Mouse (Mus musculus) hindbrain, embryonic 11.5 days (tissue): ENCODE results near the gene Nkain1. TPM values are rescaled to one million over a fixed set of nuclear protein-coding genes. Genes with fewer than 3 reads are reported as not detected.

Source experiments
- ATAC-seq: fragments of 200-750 bp; cut with Nextera tagmentation; 2 replicates; pipeline ENCODE4 v1.8.0; 2017; ENCODE audit warnings: mild to moderate bottlenecking, moderate TSS enrichment, moderate library complexity; ENCODE audit not compliant: low FRiP score
- DNase-seq: peaks from one replicate; pipeline ENCODE4 v3.0.0-alpha.2; 2015; ENCODE audit warnings: low spot score
- H3K27ac ChIP-seq: fragments of 300-500 bp; sonication (generic); 2 replicates; pipeline ENCODE4 v1.5.1; 2014; ENCODE audit warnings: mild to moderate bottlenecking, low read depth, low read length
- H3K27me3 ChIP-seq: fragments of 300-500 bp; sonication (generic); 2 replicates; pipeline ENCODE4 v1.6.1; 2014; ENCODE audit warnings: mild to moderate bottlenecking, low read length, moderate library complexity, mixed read lengths; ENCODE audit not compliant: control insufficient read depth, insufficient read depth
- H3K36me3 ChIP-seq: fragments of 300-500 bp; sonication (generic); 2 replicates; pipeline ENCODE4 v1.6.1; 2014; ENCODE audit warnings: mild to moderate bottlenecking, low read length, moderate library complexity, mixed read lengths; ENCODE audit not compliant: control insufficient read depth, insufficient read depth
- H3K4me1 ChIP-seq: fragments of 300-500 bp; sonication (generic); replicated peaks from 2 replicates; pipeline ENCODE4 v1.6.1; 2014; ENCODE audit warnings: low read length, mixed read lengths; ENCODE audit not compliant: control insufficient read depth, insufficient read depth
- H3K4me2 ChIP-seq: fragments of 300-500 bp; sonication (generic); replicated peaks from 2 replicates; pipeline ENCODE4 v1.6.1; 2014; ENCODE audit warnings: mild to moderate bottlenecking, low read depth, low read length
- H3K4me3 ChIP-seq: fragments of 300-500 bp; sonication (generic); 2 replicates; pipeline ENCODE4 v1.5.1; 2014; ENCODE audit warnings: low read depth, low read length
- H3K9ac ChIP-seq: fragments of 300-500 bp; sonication (generic); 2 replicates; pipeline ENCODE4 v1.6.1; 2014; ENCODE audit warnings: low read depth, low read length
- H3K9me3 ChIP-seq: fragments of 300-500 bp; sonication (generic); 2 replicates; pipeline ENCODE4 v1.6.1; 2016; ENCODE audit warnings: low read length; ENCODE audit not compliant: control insufficient read depth
- WGBS: fragments of 180-500 bp; shearing (Covaris S2); extraction: QIAGEN DNeasy Blood & Tissue Kit; methylation state at CpG from one replicate; pipeline ENCODE4 v1.1.7; 2014; 5-methylcytosine and 5-hydroxymethylcytosine counted together
- polyA plus RNA-seq: library from polyadenylated mRNA; unstranded; fragments of >200 nt; fragmentation: Nextera tagmentation; extraction: Ambion mirVana; gene quantifications from 2 replicates; pipeline ENCODE4 v1.2.1, GENCODE M21; 2014

The Nkain1 gene
- polyA plus RNA-seq, 1 experiment from 2014 or later, result 21.6 TPM

DNA sequence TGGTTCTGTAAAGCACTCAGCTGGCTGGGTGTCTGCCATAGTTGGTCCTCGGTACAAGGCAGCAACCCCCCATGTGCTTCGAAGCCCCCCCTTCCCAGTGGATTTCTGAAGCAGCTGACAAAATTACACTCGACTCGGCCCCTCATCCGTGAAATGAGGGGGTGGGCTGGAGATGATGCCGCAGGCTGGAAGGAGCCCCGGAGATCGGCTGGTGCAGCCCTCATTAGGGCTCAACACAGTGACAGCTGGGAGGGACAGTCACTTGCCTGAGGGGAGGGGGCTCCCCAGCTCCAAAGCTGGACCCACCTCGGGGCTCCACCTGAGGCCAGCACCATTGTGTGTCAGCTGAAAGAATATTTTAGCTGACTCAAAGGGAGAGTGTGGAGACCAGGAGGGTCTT, 29.6 kb downstream of the Nkain1 start:
- Histone ChIP-seq H3K9me3 (no peaks in the 10 kb centered on the region), H3K27me3 (no peaks in the 10 kb centered on the region), H3K4me1 (peaks cover 25% of the 10 kb centered on the region), H3K4me2 (0 out of 2 replicates have a peak overlapping the region, but pooled peaks have one; percentile 1), H3K36me3 (no peaks in the 10 kb centered on the region), H3K4me3 (no peak overlapping the region), H3K27ac (peak overlapping the region; percentile 91), H3K9ac (peak overlapping the region; percentile 21; the same call in 1 of the 2 replicates)
- 23% methylated on average over 9 of the region's 9 CpGs for WGBS
- peak; percentile 65 for DNase-seq
- ATAC-seq, result peak; percentile 65

GRCm38 (mm10) chr4:130543121-130543520, 30.9 kb downstream of the Nkain1 start:
- Histone ChIP-seq H3K4me1 (peaks cover 20% of the 10 kb centered on the region), H3K4me3 (no peak overlapping the region), H3K27me3 (no peaks in the 10 kb centered on the region), H3K27ac (peak overlapping the region; percentile 91), H3K4me2 (no peak overlapping the region), H3K9me3 (no peaks in the 10 kb centered on the region), H3K9ac (no peak overlapping the region), H3K36me3 (no peaks in the 10 kb centered on the region)
- DNase-seq (no peak), ATAC-seq (no peak)
- 80% methylated on average over 4 of the region's 4 CpGs for WGBS

DNA sequence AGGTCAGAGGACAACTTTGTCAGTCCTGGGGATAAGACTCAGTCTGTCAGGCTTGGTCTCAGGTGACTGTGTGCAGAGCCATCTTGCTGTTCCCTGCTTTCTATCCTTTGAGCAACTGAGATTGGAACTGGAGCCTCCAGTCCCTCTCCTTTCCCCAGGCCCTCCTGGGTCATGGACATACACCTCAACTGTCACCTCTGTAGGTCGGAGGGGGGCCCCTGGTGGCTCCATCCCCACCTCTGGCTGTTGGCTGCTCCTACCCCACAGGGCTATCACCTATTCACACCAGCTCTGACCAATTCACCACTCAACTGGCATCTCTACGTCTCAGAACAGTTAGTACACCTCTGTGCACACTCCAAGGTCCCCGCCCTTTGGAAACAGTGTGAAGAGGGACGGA, 33.1 kb downstream of the Nkain1 start:
- peaks cover 10% of the 10 kb centered on the region for H3K4me1 ChIP-seq
- no peak for ATAC-seq
- no peaks in the 10 kb centered on the region for H3K27me3 ChIP-seq
- H3K36me3 ChIP-seq, result 0 out of 2 replicates have a peak, but pooled peaks cover 2% of the 10 kb centered on the region
- H3K27ac ChIP-seq, result peak overlapping the region; percentile 17; the same call in 1 of the 2 replicates
- no peaks in the 10 kb centered on the region for H3K9me3 ChIP-seq
- no peak overlapping the region for H3K4me2 ChIP-seq
- H3K9ac ChIP-seq, result no peak overlapping the region
- no peak for DNase-seq
- H3K4me3 ChIP-seq, result no peak overlapping the region
- WGBS, result 93% methylated on average over 4 of the region's 4 CpGs

DNA sequence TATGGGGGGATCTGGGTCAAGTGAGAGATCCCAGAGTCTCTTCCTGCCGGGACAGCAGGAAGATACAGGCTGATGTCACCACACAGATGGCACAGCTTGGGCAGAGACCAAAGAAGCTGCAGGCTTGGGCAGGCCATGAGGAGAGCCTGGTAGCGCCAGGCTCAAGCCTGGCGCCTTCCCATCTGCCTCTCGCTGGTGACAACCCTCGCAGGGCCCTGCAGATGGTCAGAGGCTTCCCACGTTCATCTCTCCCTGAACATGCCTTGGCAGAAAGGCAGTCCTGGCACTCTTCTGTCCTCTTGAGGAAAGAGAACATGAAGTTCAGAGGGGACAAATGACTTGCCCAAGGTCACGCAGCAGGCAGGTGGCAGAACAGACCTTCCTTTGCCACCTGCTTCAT, 34.3 kb downstream of the Nkain1 start:
- whole genome bisulfite sequencing, result 87% methylated on average over 7 of the region's 7 CpGs
- 0 out of 2 replicates have a peak, but pooled peaks cover 2% of the 10 kb centered on the region for H3K36me3 ChIP-seq
- no peak for ATAC-seq

GRCm38 (mm10) chr4:130539053-130539452, 34.9 kb downstream of the Nkain1 start:
- Histone ChIP-seq H3K27ac (no peak overlapping the region), H3K9ac (no peak overlapping the region), H3K4me1 (peaks cover 4% of the 10 kb centered on the region), H3K4me2 (no peak overlapping the region), H3K36me3 (0 out of 2 replicates have a peak, but pooled peaks cover 2% of the 10 kb centered on the region), H3K27me3 (no peaks in the 10 kb centered on the region), H3K4me3 (no peak overlapping the region), H3K9me3 (no peaks in the 10 kb centered on the region)
- WGBS, result 71% methylated on average over 8 of the region's 8 CpGs
- DNase-seq (no peak), ATAC-seq (no peak)

More for the DNA sequence above, 34.3 kb downstream of the Nkain1 start:
- H3K4me1 ChIP-seq, result peaks cover 9% of the 10 kb centered on the region
- H3K9ac ChIP-seq, result no peak overlapping the region
- no peak overlapping the region for H3K4me2 ChIP-seq
- no peaks in the 10 kb centered on the region for H3K27me3 ChIP-seq
- H3K27ac ChIP-seq, result no peak overlapping the region
- H3K4me3 ChIP-seq, result no peak overlapping the region
- no peaks in the 10 kb centered on the region for H3K9me3 ChIP-seq
- no peak for DNase-seq

- Histone ChIP-seq H3K36me3 (0 out of 2 replicates have a peak, but pooled peaks cover 2% of the 10 kb centered on the region), H3K9me3 (no peaks in the 10 kb centered on the region), H3K9ac (no peak overlapping the region), H3K4me3 (no peak overlapping the region), H3K27ac (no peak overlapping the region), H3K4me1 (no peaks in the 10 kb centered on the region), H3K27me3 (no peaks in the 10 kb centered on the region), H3K4me2 (no peak overlapping the region)
- no peak for ATAC-seq
- DNase-seq, result no peak
- WGBS, result 96% methylated on average over 7 of the region's 7 CpGs
Observed at GRCm38 (mm10) chr4:130537371-130537770, 36.6 kb downstream of the Nkain1 start.

- ATAC-seq, result no peak
- H3K9me3 ChIP-seq, result no peaks in the 10 kb centered on the region
Observed at GRCm38 (mm10) chr4:130535789-130536188, 38.2 kb downstream of the Nkain1 start.

DNA sequence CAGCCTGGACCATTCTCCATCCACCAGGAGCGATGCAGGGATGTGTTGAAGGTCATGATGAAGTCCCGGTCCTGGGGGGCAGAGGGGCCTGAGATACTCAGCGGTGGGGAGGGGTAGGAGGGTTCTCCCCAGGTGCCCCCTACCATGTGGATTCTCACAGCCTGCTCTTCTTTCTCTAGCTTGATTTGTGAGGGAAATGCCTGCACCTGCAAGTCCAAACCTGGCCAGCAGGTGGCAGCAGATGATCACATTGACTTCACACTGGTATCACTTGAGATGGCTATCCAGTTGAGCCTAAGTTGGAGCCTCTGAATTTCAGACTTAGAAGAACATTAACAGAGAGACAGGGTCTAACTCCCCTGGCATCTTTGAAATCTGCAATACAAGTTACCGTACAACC, 40.0 kb downstream of the Nkain1 start:
- Histone ChIP-seq H3K4me1 (no peaks in the 10 kb centered on the region), H3K27me3 (no peaks in the 10 kb centered on the region), H3K27ac (no peak overlapping the region), H3K4me3 (no peak overlapping the region), H3K4me2 (no peak overlapping the region), H3K36me3 (0 out of 2 replicates have a peak, but pooled peaks cover 2% of the 10 kb centered on the region), H3K9me3 (no peaks in the 10 kb centered on the region), H3K9ac (no peak overlapping the region)
- DNase-seq (peak; percentile 94), ATAC-seq (peak; percentile 39; the same call in 1 of the 2 replicates)
- WGBS, result 52% methylated on average over 4 of the region's 4 CpGs

More at GRCm38 (mm10) chr4:130535789-130536188, 38.2 kb downstream of the Nkain1 start:
- Histone ChIP-seq H3K4me1 (no peaks in the 10 kb centered on the region), H3K27me3 (no peaks in the 10 kb centered on the region), H3K4me2 (no peak overlapping the region), H3K27ac (no peak overlapping the region), H3K36me3 (0 out of 2 replicates have a peak, but pooled peaks cover 2% of the 10 kb centered on the region), H3K4me3 (no peak overlapping the region), H3K9ac (no peak overlapping the region)
- no peak for DNase-seq
- WGBS, result 71% methylated on average over 1 of the region's 1 CpGs

- H3K9ac ChIP-seq, result no peak overlapping the region
- H3K27me3 ChIP-seq, result no peaks in the 10 kb centered on the region
- H3K9me3 ChIP-seq, result no peaks in the 10 kb centered on the region
- DNase-seq (no peak), ATAC-seq (no peak)
- H3K4me1 ChIP-seq, result no peaks in the 10 kb centered on the region
- H3K27ac ChIP-seq, result no peak overlapping the region
- H3K4me3 ChIP-seq, result no peak overlapping the region
- H3K4me2 ChIP-seq, result no peak overlapping the region
- 0 out of 2 replicates have a peak, but pooled peaks cover 2% of the 10 kb centered on the region for H3K36me3 ChIP-seq
- 64% methylated on average over 6 of the region's 6 CpGs for WGBS
Observed at GRCm38 (mm10) chr4:130532347-130532746, 41.6 kb downstream of the Nkain1 start.
